Mouse (Mus musculus): ENCODE measurements around the gene Coa6. TPM values are rescaled to one million over a fixed set of nuclear protein-coding genes. Genes with fewer than 3 reads are reported as not detected.

The Coa6 gene
- polyA plus RNA-seq, 1 experiment from 2014 or later: 41.2 TPM

Other genes starting within 250 kb of the Coa6 start
- 0.06 and 0.07 TPM in 2 replicates for gene Slc35f3, start 124.0 kb upstream of the Coa6 start, polyA plus RNA-seq (2016; fragmentation: Nextera tagmentation; extraction: Ambion mirVana)
- 1.9 and 2.3 TPM in 2 replicates for gene Tarbp1, start 52.5 kb downstream of the Coa6 start, polyA plus RNA-seq (2016; fragmentation: Nextera tagmentation; extraction: Ambion mirVana)
- gene Irf2bp2, start 171.5 kb downstream of the Coa6 start, polyA plus RNA-seq (2016; fragmentation: Nextera tagmentation; extraction: Ambion mirVana): 3.0 and 3.4 TPM in 2 replicates